Mouse (Mus musculus): Measurements from ENCODE around the gene Olfr1140.

DNA sequence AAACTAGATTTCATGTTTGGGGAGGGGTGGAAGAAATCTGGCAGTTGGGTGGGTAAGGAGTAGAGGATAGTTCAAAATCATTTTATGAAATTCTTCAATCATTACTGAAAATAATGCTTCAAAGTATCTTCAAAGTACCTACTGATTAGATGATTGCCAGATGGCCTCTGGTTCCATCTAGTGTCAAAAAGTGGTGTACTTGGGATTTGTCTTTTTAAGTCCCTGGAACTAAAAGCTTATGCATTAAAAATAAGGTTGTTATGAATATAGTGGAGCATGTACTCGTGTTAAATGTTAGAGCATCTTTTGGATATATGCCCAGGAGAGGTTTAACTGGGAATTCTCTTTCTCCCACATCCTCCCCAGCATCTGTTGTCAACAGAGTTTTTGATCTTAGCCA lies 32.6 kb downstream of the Olfr1140 start:
- no peak for TF ChIP-seq GATA1 (IDR thresholded peaks at IDR 0.05; ENCODE audit: borderline replicate concordance, low read length)
- no peak for TF ChIP-seq FLI1 (IDR thresholded peaks at IDR 0.05; ENCODE audit: low read length)

Data from megakaryocyte, embryonic 14.5 days (primary cell).